Mouse (Mus musculus) hindbrain, postnatal 0 days (tissue): Measurements from ENCODE around the gene Gfer. TPM values are rescaled to one million over a fixed set of nuclear protein-coding genes. Genes with fewer than 3 reads are reported as not detected.
A peak's percentile ranks its signal among the peaks of the same experiment; 100 is the strongest.

Experiments
- ATAC-seq: fragments of 200-750 bp; cut with Nextera tagmentation; 2 replicates; pipeline ENCODE4 v1.8.0; 2017; ENCODE audit warnings: mild to moderate bottlenecking, moderate TSS enrichment, moderate library complexity
- DNase-seq: peaks from one replicate; pipeline ENCODE4 v3.0.0-alpha.2; 2015; ENCODE audit warnings: low spot score
- H3K27ac ChIP-seq: fragments of 300-500 bp; sonication (generic); 2 replicates; pipeline ENCODE4 v1.5.1; 2014; ENCODE audit warnings: mild to moderate bottlenecking
- H3K27me3 ChIP-seq: fragments of 300-500 bp; sonication (generic); 2 replicates; pipeline ENCODE4 v1.6.1; 2014; ENCODE audit warnings: low read length, mixed read lengths; ENCODE audit not compliant: insufficient read depth
- H3K36me3 ChIP-seq: fragments of 300-500 bp; sonication (generic); 2 replicates; pipeline ENCODE4 v1.6.1; 2014; ENCODE audit warnings: low read length, mixed read lengths; ENCODE audit not compliant: insufficient read depth
- H3K4me1 ChIP-seq: fragments of 300-500 bp; sonication (generic); 2 replicates; pipeline ENCODE4 v1.6.1; 2014; ENCODE audit warnings: antibody characterized with exemption, low read length, mixed read lengths; ENCODE audit not compliant: insufficient read depth
- H3K4me2 ChIP-seq: fragments of 300-500 bp; sonication (generic); 2 replicates; pipeline ENCODE4 v1.6.1; 2014; ENCODE audit warnings: low read depth, mild to moderate bottlenecking, low read length, moderate library complexity, mixed read lengths
- H3K4me3 ChIP-seq: fragments of 300-500 bp; sonication (generic); 2 replicates; pipeline ENCODE4 v1.5.1; 2014; ENCODE audit warnings: low read length
- H3K9ac ChIP-seq: fragments of 300-500 bp; sonication (generic); replicated peaks from 2 replicates; pipeline ENCODE4 v1.6.1; 2014; ENCODE audit warnings: mild to moderate bottlenecking, low read length, moderate library complexity, mixed read lengths
- H3K9me3 ChIP-seq: fragments of 300-500 bp; sonication (generic); 2 replicates; pipeline ENCODE4 v1.6.1; 2016; ENCODE audit warnings: low read length, mixed read lengths
- CTCF ChIP-seq: IDR thresholded peaks from 2 replicates; pipeline ENCODE4 v1.5.1; 2016; ENCODE audit warnings: antibody characterized with exemption, control low read depth, low read depth
- WGBS: fragments of 180-500 bp; shearing (Covaris S2); extraction: QIAGEN DNeasy Blood & Tissue Kit; methylation state at CpG from one replicate; pipeline ENCODE4 v1.1.7; 2014; 5-methylcytosine and 5-hydroxymethylcytosine counted together
- polyA plus RNA-seq: library from polyadenylated mRNA; unstranded; fragments of >200 nt; fragmentation: Nextera tagmentation; extraction: Ambion mirVana; gene quantifications from 2 replicates; pipeline ENCODE4 v1.2.1, GENCODE M21; 2015
- total RNA-seq: library from RNA; depleted of rRNA; stranded (reverse); fragments of >200 nt; gene quantifications from 2 replicates; pipeline ENCODE4 v1.2.3, GENCODE M21; 2014

Gfer gene
- total and polyA plus RNA-seq, 2 experiments from 2014 or later: 26.1 to 39.7 TPM

- WGBS: 81% methylated on average over 4 of the region's 4 CpGs
- H3K27ac ChIP-seq: peak overlapping the region; percentile 83
- DNase-seq (no peak), ATAC-seq (no peak)
- peaks cover 4% of the 10 kb centered on the region; the same call in 1 of the 2 replicates for H3K4me1 ChIP-seq
- no peaks in the 10 kb centered on the region for H3K9me3 ChIP-seq
- H3K27me3 ChIP-seq: no peaks in the 10 kb centered on the region
- peak overlapping the region; percentile 58; the same call in 1 of the 2 replicates for H3K4me3 ChIP-seq
- TF ChIP-seq CTCF: no peak
- H3K4me2 ChIP-seq: peak overlapping the region; percentile 86
- no peaks in the 10 kb centered on the region for H3K36me3 ChIP-seq
- H3K9ac ChIP-seq: no peak overlapping the region
Measured at GRCm38 (mm10) chr17:24650766-24651165, 45.2 kb downstream of the Gfer start.

GRCm38 (mm10) chr17:24650070-24650616 lies 45.8 kb downstream of the Gfer start, which contains the start of gene Slc9a3r2:
Slc9a3r2 (minus strand) TSS chr17:24650327.
- Histone ChIP-seq H3K4me2 (peak within 1 kb of the TSS; percentile 86), H3K27me3 (no peaks in the 10 kb centered on the region), H3K9ac (peak within 1 kb of the TSS; percentile 90), H3K27ac (peak within 1 kb of the TSS; percentile 83), H3K36me3 (no peaks in the 10 kb centered on the region), H3K4me1 (peaks cover 4% of the 10 kb centered on the region; the same call in 1 of the 2 replicates), H3K4me3 (peak within 1 kb of the TSS; percentile 58), H3K9me3 (no peaks in the 10 kb centered on the region)
- no peak for TF ChIP-seq CTCF
- peak; percentile 50 for ATAC-seq
- peak; percentile 68 for DNase-seq
- under 1% methylated on average over 30 of the region's 41 CpGs for WGBS

GRCm38 (mm10) chr17:24649581-24650069 lies 46.3 kb downstream of the Gfer start:
- peaks cover 4% of the 10 kb centered on the region; the same call in 1 of the 2 replicates for H3K4me1 ChIP-seq
- peak overlapping the region; percentile 83 for H3K27ac ChIP-seq
- 0 out of 2 replicates have a peak, but pooled peaks have one; percentile 5 for TF ChIP-seq CTCF
- 1% methylated on average over 33 of the region's 35 CpGs for WGBS
- H3K4me3 ChIP-seq: peak overlapping the region; percentile 58
- H3K36me3 ChIP-seq: no peaks in the 10 kb centered on the region
- DNase-seq: peak; percentile 50
- peak overlapping the region; percentile 90 for H3K9ac ChIP-seq
- peak overlapping the region; percentile 86 for H3K4me2 ChIP-seq
- no peaks in the 10 kb centered on the region for H3K27me3 ChIP-seq
- ATAC-seq: peak; percentile 64
- H3K9me3 ChIP-seq: no peaks in the 10 kb centered on the region

GRCm38 (mm10) chr17:24648731-24649377 lies 47.1 kb downstream of the Gfer start:
- DNase-seq (peak; percentile 30), ATAC-seq (no peak)
- Histone ChIP-seq H3K9me3 (no peaks in the 10 kb centered on the region), H3K27ac (peak overlapping the region; percentile 83; the same call in 1 of the 2 replicates), H3K27me3 (no peaks in the 10 kb centered on the region), H3K4me2 (peak overlapping the region; percentile 86), H3K4me3 (peak overlapping the region; percentile 58), H3K36me3 (no peaks in the 10 kb centered on the region), H3K4me1 (peaks cover 4% of the 10 kb centered on the region; the same call in 1 of the 2 replicates), H3K9ac (peak overlapping the region; percentile 90; the same call in 1 of the 2 replicates)
- 73% methylated on average over 10 of the region's 10 CpGs for WGBS
- TF ChIP-seq CTCF: peak; percentile 27; the same call in 1 of the 2 replicates

- peaks cover 4% of the 10 kb centered on the region; the same call in 1 of the 2 replicates for H3K4me1 ChIP-seq
- WGBS: 75% methylated on average over 11 of the region's 11 CpGs
- H3K27ac ChIP-seq: no peak overlapping the region; the same call in 1 of the 2 replicates
- H3K4me3 ChIP-seq: no peak overlapping the region
- no peak for TF ChIP-seq CTCF
- ATAC-seq: no peak
- H3K27me3 ChIP-seq: no peaks in the 10 kb centered on the region
- DNase-seq: no peak
- no peaks in the 10 kb centered on the region for H3K36me3 ChIP-seq
- H3K9ac ChIP-seq: peak overlapping the region; percentile 33; the same call in 1 of the 2 replicates
- no peaks in the 10 kb centered on the region for H3K9me3 ChIP-seq
- H3K4me2 ChIP-seq: peak overlapping the region; percentile 27; the same call in 1 of the 2 replicates
Measured at GRCm38 (mm10) chr17:24647493-24647892, 48.5 kb downstream of the Gfer start.

GRCm38 (mm10) chr17:24646381-24646780 lies 49.6 kb downstream of the Gfer start:
- Histone ChIP-seq H3K27me3 (no peaks in the 10 kb centered on the region), H3K36me3 (no peaks in the 10 kb centered on the region), H3K9me3 (no peaks in the 10 kb centered on the region), H3K27ac (no peak overlapping the region), H3K9ac (no peak overlapping the region), H3K4me2 (no peak overlapping the region), H3K4me3 (no peak overlapping the region), H3K4me1 (peaks cover 4% of the 10 kb centered on the region; the same call in 1 of the 2 replicates)
- TF ChIP-seq CTCF: no peak
- WGBS: 79% methylated on average over 4 of the region's 4 CpGs
- DNase-seq (no peak), ATAC-seq (no peak)
